Mouse (Mus musculus): ENCODE measurements around the gene Iqgap2. TPM values are rescaled to one million over a fixed set of nuclear protein-coding genes. Genes with fewer than 3 reads are reported as not detected.

Gene Iqgap2
- polyA plus RNA-seq, 1 experiment from 2014 or later: 3.4 TPM

GRCm38 (mm10) chr13:95893166-95893565, 1.4 kb upstream of the Iqgap2 start:
- H3K4me3 ChIP-seq: no peak overlapping the region
- WGBS: 89% methylated on average over 4 of the region's 4 CpGs
- H3K4me2 ChIP-seq: no peak overlapping the region
- H3K4me1 ChIP-seq: peaks cover 23% of the 10 kb centered on the region
- H3K9ac ChIP-seq: no peak overlapping the region
- H3K36me3 ChIP-seq (replicated peaks): no peaks in the 10 kb centered on the region
- H3K27ac ChIP-seq: no peak overlapping the region
- ATAC-seq (replicated peaks): no peak
- no peaks in the 10 kb centered on the region for H3K27me3 ChIP-seq (replicated peaks)
- no peaks in the 10 kb centered on the region for H3K9me3 ChIP-seq

GRCm38 (mm10) chr13:95892611-95893145, 956 bp upstream of the Iqgap2 start:
- WGBS: 13% methylated on average over 12 of the region's 12 CpGs
- H3K27me3 ChIP-seq (replicated peaks): no peaks in the 10 kb centered on the region
- peak; percentile 18 for ATAC-seq (replicated peaks)

GRCm38 (mm10) chr13:95891926-95892610, 346 bp upstream of the Iqgap2 start:
- ATAC-seq (replicated peaks): peak; percentile 91
- Histone ChIP-seq H3K27me3 (replicated peaks) (no peaks in the 10 kb centered on the region), H3K4me2 (peak overlapping the region; percentile 95), H3K9me3 (no peaks in the 10 kb centered on the region), H3K27ac (0 out of 2 replicates have a peak overlapping the region, but pooled peaks have one; percentile 23), H3K4me3 (peak overlapping the region; percentile 70), H3K36me3 (replicated peaks) (no peaks in the 10 kb centered on the region), H3K4me1 (peaks cover 23% of the 10 kb centered on the region), H3K9ac (peak overlapping the region; percentile 63)
- 0% methylated on average over 51 of the region's 52 CpGs for WGBS

More at GRCm38 (mm10) chr13:95892611-95893145, 956 bp upstream of the Iqgap2 start:
- Histone ChIP-seq H3K4me3 (peak overlapping the region; percentile 70), H3K9me3 (no peaks in the 10 kb centered on the region), H3K27ac (no peak overlapping the region), H3K36me3 (replicated peaks) (no peaks in the 10 kb centered on the region), H3K4me1 (peaks cover 23% of the 10 kb centered on the region), H3K4me2 (peak overlapping the region; percentile 95), H3K9ac (0 out of 2 replicates have a peak overlapping the region, but pooled peaks have one; percentile 63)

- Histone ChIP-seq H3K9me3 (no peaks in the 10 kb centered on the region), H3K9ac (peak overlapping the region; percentile 63), H3K36me3 (replicated peaks) (no peaks in the 10 kb centered on the region), H3K4me3 (peak overlapping the region; percentile 70), H3K27me3 (replicated peaks) (no peaks in the 10 kb centered on the region), H3K4me2 (peak overlapping the region; percentile 95), H3K27ac (no peak overlapping the region), H3K4me1 (peaks cover 23% of the 10 kb centered on the region)
- peak; percentile 51 for ATAC-seq (replicated peaks)
- under 1% methylated on average over 33 of the region's 33 CpGs for WGBS
These were observed 761 bp downstream of the Iqgap2 start for GRCm38 (mm10) chr13:95890851-95891471.

GRCm38 (mm10) chr13:95889981-95890545, 1.7 kb downstream of the Iqgap2 start:
- H3K4me2 ChIP-seq: peak overlapping the region; percentile 95
- H3K36me3 ChIP-seq (replicated peaks): no peaks in the 10 kb centered on the region
- no peaks in the 10 kb centered on the region for H3K9me3 ChIP-seq
- H3K27ac ChIP-seq: no peak overlapping the region
- 10% methylated on average over 8 of the region's 8 CpGs for WGBS
- peaks cover 23% of the 10 kb centered on the region for H3K4me1 ChIP-seq
- H3K9ac ChIP-seq: no peak overlapping the region
- ATAC-seq (replicated peaks): no peak
- peak overlapping the region; percentile 2; the same call in 1 of the 2 replicates for H3K4me3 ChIP-seq
- no peaks in the 10 kb centered on the region for H3K27me3 ChIP-seq (replicated peaks)

GRCm38 (mm10) chr13:95889366-95889765, 2.4 kb downstream of the Iqgap2 start:
- Histone ChIP-seq H3K4me2 (no peak overlapping the region), H3K9ac (no peak overlapping the region), H3K4me3 (no peak overlapping the region), H3K4me1 (peaks cover 23% of the 10 kb centered on the region), H3K9me3 (no peaks in the 10 kb centered on the region), H3K27ac (no peak overlapping the region), H3K36me3 (replicated peaks) (no peaks in the 10 kb centered on the region), H3K27me3 (replicated peaks) (no peaks in the 10 kb centered on the region)
- WGBS: 93% methylated on average over 10 of the region's 10 CpGs
- ATAC-seq (replicated peaks): no peak

GRCm38 (mm10) chr13:95888621-95889020, 3.1 kb downstream of the Iqgap2 start:
- WGBS: 91% methylated on average over 12 of the region's 12 CpGs
- no peak for ATAC-seq (replicated peaks)
- H3K4me3 ChIP-seq: no peak overlapping the region

GRCm38 (mm10) chr13:95888170-95888569, 3.6 kb downstream of the Iqgap2 start:
- no peak overlapping the region for H3K9ac ChIP-seq
- no peaks in the 10 kb centered on the region for H3K36me3 ChIP-seq (replicated peaks)
- H3K9me3 ChIP-seq: no peaks in the 10 kb centered on the region
- H3K27ac ChIP-seq: no peak overlapping the region
- peaks cover 23% of the 10 kb centered on the region for H3K4me1 ChIP-seq
- 87% methylated on average over 4 of the region's 4 CpGs for WGBS
- no peaks in the 10 kb centered on the region for H3K27me3 ChIP-seq (replicated peaks)
- no peak overlapping the region for H3K4me2 ChIP-seq
- H3K4me3 ChIP-seq: no peak overlapping the region
- ATAC-seq (replicated peaks): no peak

More at GRCm38 (mm10) chr13:95888621-95889020, 3.1 kb downstream of the Iqgap2 start:
- H3K36me3 ChIP-seq (replicated peaks): no peaks in the 10 kb centered on the region
- H3K9ac ChIP-seq: no peak overlapping the region
- no peak overlapping the region for H3K27ac ChIP-seq
- no peaks in the 10 kb centered on the region for H3K27me3 ChIP-seq (replicated peaks)
- no peak overlapping the region for H3K4me2 ChIP-seq
- H3K9me3 ChIP-seq: no peaks in the 10 kb centered on the region
- peaks cover 23% of the 10 kb centered on the region for H3K4me1 ChIP-seq

- no peak overlapping the region for H3K4me2 ChIP-seq
- peaks cover 18% of the 10 kb centered on the region for H3K4me1 ChIP-seq
- no peak overlapping the region for H3K27ac ChIP-seq
- no peak for ATAC-seq (replicated peaks)
- WGBS: 88% methylated on average over 7 of the region's 7 CpGs
- no peak overlapping the region for H3K9ac ChIP-seq
- no peaks in the 10 kb centered on the region for H3K9me3 ChIP-seq
- H3K27me3 ChIP-seq (replicated peaks): no peaks in the 10 kb centered on the region
- no peaks in the 10 kb centered on the region for H3K36me3 ChIP-seq (replicated peaks)
- H3K4me3 ChIP-seq: no peak overlapping the region
These were observed 4.3 kb downstream of the Iqgap2 start for GRCm38 (mm10) chr13:95887375-95887774.

- ATAC-seq (replicated peaks): no peak
- Histone ChIP-seq H3K27me3 (replicated peaks) (no peaks in the 10 kb centered on the region), H3K9ac (no peak overlapping the region), H3K9me3 (no peaks in the 10 kb centered on the region), H3K27ac (no peak overlapping the region), H3K4me3 (no peak overlapping the region), H3K36me3 (replicated peaks) (no peaks in the 10 kb centered on the region), H3K4me1 (no peaks in the 10 kb centered on the region), H3K4me2 (no peak overlapping the region)
- WGBS: 82% methylated on average over 3 of the region's 3 CpGs
These were observed 7.3 kb downstream of the Iqgap2 start for GRCm38 (mm10) chr13:95884455-95884854.

- Histone ChIP-seq H3K36me3 (replicated peaks) (no peaks in the 10 kb centered on the region), H3K4me1 (no peaks in the 10 kb centered on the region), H3K9me3 (no peaks in the 10 kb centered on the region), H3K4me2 (no peak overlapping the region), H3K9ac (no peak overlapping the region), H3K27me3 (replicated peaks) (no peaks in the 10 kb centered on the region), H3K4me3 (no peak overlapping the region), H3K27ac (no peak overlapping the region)
- 93% methylated on average over 6 of the region's 6 CpGs for WGBS
- ATAC-seq (replicated peaks): no peak
These were observed 9.7 kb downstream of the Iqgap2 start for GRCm38 (mm10) chr13:95882001-95882400.

- Histone ChIP-seq H3K9ac (no peak overlapping the region), H3K36me3 (replicated peaks) (no peaks in the 10 kb centered on the region), H3K9me3 (no peaks in the 10 kb centered on the region), H3K27ac (no peak overlapping the region), H3K27me3 (replicated peaks) (no peaks in the 10 kb centered on the region), H3K4me3 (no peak overlapping the region), H3K4me2 (no peak overlapping the region), H3K4me1 (no peaks in the 10 kb centered on the region)
- WGBS: 91% methylated on average over 9 of the region's 9 CpGs
- no peak for ATAC-seq (replicated peaks)
These were observed 10.3 kb downstream of the Iqgap2 start for GRCm38 (mm10) chr13:95881427-95881826.
